Mouse (Mus musculus) stomach, embryonic 16.5 days (tissue): ENCODE data around the gene Gpx4. TPM values are rescaled to one million over a fixed set of nuclear protein-coding genes. Genes with fewer than 3 reads are reported as not detected.
"Not testable (repeated sequence)": the region's sequence is repeated elsewhere in the genome, so short reads cannot be mapped to it uniquely, and the experiment has no call there.

Experiments used
- ATAC-seq: fragments of 200-750 bp; cut with Nextera tagmentation; 2 replicates; pipeline ENCODE4 v1.8.0; 2017; ENCODE audit warnings: moderate number of reproducible peaks, moderate TSS enrichment; ENCODE audit not compliant: insufficient read depth, low FRiP score
- H3K27ac ChIP-seq: fragments of 300-500 bp; sonication (generic); 2 replicates; pipeline ENCODE4 v1.5.1; 2014; ENCODE audit warnings: low read length
- H3K27me3 ChIP-seq: fragments of 300-500 bp; sonication (generic); 2 replicates; pipeline ENCODE4 v1.6.1; 2014; ENCODE audit warnings: low read length, control low read depth, mixed read lengths; ENCODE audit not compliant: control insufficient read depth, insufficient read depth
- H3K36me3 ChIP-seq: fragments of 300-500 bp; sonication (generic); 2 replicates; pipeline ENCODE4 v1.6.1; 2014; ENCODE audit warnings: low read length; ENCODE audit not compliant: control insufficient read depth, insufficient read depth
- H3K4me1 ChIP-seq: fragments of 300-500 bp; sonication (generic); 2 replicates; pipeline ENCODE4 v1.6.1; 2014; ENCODE audit warnings: low read length, control low read depth, mixed read lengths; ENCODE audit not compliant: control insufficient read depth, insufficient read depth
- H3K4me2 ChIP-seq: fragments of 300-500 bp; sonication (generic); 2 replicates; pipeline ENCODE4 v1.6.1; 2014; ENCODE audit warnings: low read depth, low read length, mixed read lengths
- H3K4me3 ChIP-seq: fragments of 300-500 bp; sonication (generic); replicated peaks from 2 replicates; pipeline ENCODE4 v1.5.1; 2014; ENCODE audit warnings: mild to moderate bottlenecking, low read length
- H3K9ac ChIP-seq: fragments of 300-500 bp; sonication (generic); 2 replicates; pipeline ENCODE4 v1.6.1; 2014; ENCODE audit warnings: low read length
- H3K9me3 ChIP-seq: fragments of 300-500 bp; sonication (generic); replicated peaks from 2 replicates; pipeline ENCODE4 v1.6.1; 2016; ENCODE audit warnings: low read length, control low read depth; ENCODE audit not compliant: control insufficient read depth
- WGBS: fragments of 180-500 bp; shearing (Covaris S2); extraction: QIAGEN DNeasy Blood & Tissue Kit; methylation state at CpG from one replicate; pipeline ENCODE4 v1.1.7; 2014; 5-methylcytosine and 5-hydroxymethylcytosine counted together
- polyA plus RNA-seq: library from polyadenylated mRNA; unstranded; fragments of >200 nt; fragmentation: Nextera tagmentation; extraction: Ambion mirVana; gene quantifications from 2 replicates; pipeline ENCODE4 v1.2.1, GENCODE M21; 2015

The Gpx4 gene
- polyA plus RNA-seq, 1 experiment from 2014 or later = 507 TPM

DNA sequence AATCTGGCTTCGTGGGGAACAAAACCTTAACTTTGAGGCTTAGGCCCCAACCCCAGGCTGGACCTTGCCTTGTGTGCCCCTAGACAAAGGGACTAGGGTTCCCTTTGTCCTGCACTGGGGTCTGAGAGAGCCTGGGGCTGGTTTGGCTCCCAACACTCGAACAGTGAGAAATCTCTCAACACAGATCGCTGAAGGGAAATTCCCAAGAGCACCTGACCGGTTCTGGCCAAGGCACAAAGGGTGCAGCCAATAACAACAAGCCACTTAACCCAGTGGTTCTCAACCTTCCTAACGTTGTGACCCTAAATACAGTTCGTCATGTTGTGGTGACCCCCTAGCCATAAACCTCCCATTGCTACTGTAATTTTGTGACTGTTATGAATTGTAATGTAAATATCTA, 3.3 kb downstream of the Gpx4 start:
- Histone ChIP-seq H3K36me3 (no peaks in the 10 kb centered on the region), H3K9me3 (no peaks in the 10 kb centered on the region), H3K4me2 (no peak overlapping the region), H3K27me3 (no peaks in the 10 kb centered on the region), H3K27ac (peak overlapping the region; percentile 46; the same call in 1 of the 2 replicates), H3K4me3 (no peak overlapping the region), H3K4me1 (peaks cover 32% of the 10 kb centered on the region), H3K9ac (peak overlapping the region; percentile 43; the same call in 1 of the 2 replicates)
- 50% methylated on average over 6 of the region's 6 CpGs for WGBS
- no peak for ATAC-seq

DNA sequence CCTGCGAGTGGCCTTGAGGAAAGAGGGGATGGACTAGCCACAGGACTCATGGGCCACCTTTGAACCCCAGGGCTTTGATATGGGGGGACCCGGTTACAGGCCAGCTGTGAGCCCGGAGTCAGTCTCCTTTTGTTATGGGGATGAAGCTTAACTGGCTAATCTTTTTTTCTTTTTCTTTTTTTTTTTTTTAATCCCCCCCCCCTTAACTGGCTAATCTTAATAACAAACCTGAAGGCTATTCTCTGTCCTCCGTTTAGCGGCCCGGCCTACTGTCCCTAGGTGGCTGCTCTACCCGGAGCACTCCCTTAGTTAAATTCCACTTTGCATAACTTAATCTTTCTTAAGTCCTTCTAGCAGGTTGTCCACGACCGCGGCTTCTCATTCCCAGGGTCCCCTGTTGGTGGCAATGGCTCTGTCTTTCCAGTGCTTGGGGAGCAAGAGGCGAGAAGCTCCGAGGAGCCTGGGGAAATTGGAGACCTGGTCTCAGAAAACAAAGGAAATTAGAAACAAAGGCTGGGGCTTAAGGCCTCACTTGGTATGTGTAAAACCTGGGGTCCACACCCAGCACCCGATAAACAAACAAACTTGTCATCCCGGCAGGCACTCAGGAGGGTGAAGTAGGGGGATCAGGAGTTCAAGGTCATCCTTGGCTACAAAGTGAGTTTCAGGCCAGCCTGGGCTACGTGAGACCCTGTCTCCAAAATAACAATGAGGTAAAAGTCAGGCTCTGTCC, 4.1 kb downstream of the Gpx4 start:
- WGBS = 32% methylated on average over 15 of the region's 15 CpGs
- Histone ChIP-seq H3K9ac (peak overlapping the region; percentile 43; the same call in 1 of the 2 replicates), H3K4me3 (no peak overlapping the region), H3K36me3 (no peaks in the 10 kb centered on the region), H3K27ac (peak overlapping the region; percentile 76), H3K4me2 (no peak overlapping the region), H3K4me1 (peaks cover 40% of the 10 kb centered on the region), H3K9me3 (no peaks in the 10 kb centered on the region), H3K27me3 (no peaks in the 10 kb centered on the region)
- ATAC-seq = no peak

DNA sequence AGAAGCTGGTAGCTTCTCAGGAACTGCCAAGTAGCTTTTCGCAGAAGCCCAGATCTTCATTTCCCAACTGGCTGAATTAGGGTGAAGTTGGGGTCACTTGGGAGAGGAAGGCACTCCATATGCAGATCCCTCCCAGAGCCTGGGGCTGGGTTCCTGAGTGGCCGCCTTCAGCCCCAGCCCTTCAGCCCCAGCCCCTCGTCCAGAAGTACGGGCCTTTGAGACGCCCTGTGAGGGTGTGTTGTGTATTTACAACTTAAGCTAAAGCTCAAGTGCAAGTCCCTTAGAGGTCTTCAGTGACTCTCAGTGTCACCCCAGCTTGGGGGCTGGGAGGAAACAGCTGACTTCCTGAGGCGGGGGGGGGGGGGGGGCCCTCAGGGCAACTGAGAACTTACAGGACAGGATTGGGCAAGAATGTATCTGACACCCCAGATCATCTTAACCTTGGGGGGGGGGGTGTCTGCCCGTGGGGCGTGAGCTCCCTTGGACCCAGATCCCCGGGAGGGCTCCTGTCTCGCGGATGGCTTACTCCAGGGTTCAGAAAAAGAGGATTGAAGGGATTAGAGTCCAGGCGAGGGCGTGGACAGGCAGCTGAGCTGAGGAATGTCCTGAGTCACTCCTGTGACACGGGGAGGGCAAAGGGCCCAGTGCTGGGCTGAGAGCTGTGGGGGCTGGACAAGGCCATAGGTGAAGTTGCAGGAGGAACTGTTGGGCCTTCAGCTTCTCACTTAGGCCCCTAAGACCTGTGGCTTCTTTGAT, 4.8 kb downstream of the Gpx4 start:
- no peaks in the 10 kb centered on the region for H3K9me3 ChIP-seq
- no peak for ATAC-seq
- H3K4me3 ChIP-seq = no peak overlapping the region
- 0 out of 2 replicates have a peak overlapping the region, but pooled peaks have one; percentile 10 for H3K4me2 ChIP-seq
- H3K36me3 ChIP-seq = peaks cover 6% of the 10 kb centered on the region; the same call in 1 of the 2 replicates
- peaks cover 40% of the 10 kb centered on the region for H3K4me1 ChIP-seq
- H3K27me3 ChIP-seq = no peaks in the 10 kb centered on the region
- peak overlapping the region; percentile 76 for H3K27ac ChIP-seq
- peak overlapping the region; percentile 50 for H3K9ac ChIP-seq
- WGBS = 39% methylated on average over 14 of the region's 14 CpGs

DNA sequence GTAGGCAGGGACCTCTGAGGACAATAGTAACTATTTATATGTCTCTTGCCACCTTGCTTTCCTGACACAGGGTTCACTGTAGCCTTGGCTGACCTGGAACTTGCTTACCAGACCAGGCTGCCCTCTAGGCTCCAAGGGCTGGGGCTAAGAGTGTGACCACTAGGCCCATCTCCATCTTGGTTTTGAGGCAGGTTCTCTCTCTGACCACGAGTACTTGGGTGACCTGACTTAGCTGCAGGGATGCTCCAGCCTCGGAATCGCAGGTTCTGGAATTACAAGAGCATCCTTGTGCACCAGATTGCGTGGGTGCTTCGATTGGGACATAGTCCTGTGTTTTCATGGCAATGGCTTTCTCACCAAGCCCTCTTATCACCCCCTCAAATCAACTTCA, 5.4 kb downstream of the Gpx4 start:
- H3K36me3 ChIP-seq = peaks cover 6% of the 10 kb centered on the region; the same call in 1 of the 2 replicates
- H3K9ac ChIP-seq = peak overlapping the region; percentile 50; the same call in 1 of the 2 replicates
- no peak overlapping the region for H3K4me2 ChIP-seq
- WGBS = 84% methylated on average over 5 of the region's 5 CpGs
- no peak for ATAC-seq
- H3K4me3 ChIP-seq = no peak overlapping the region
- H3K4me1 ChIP-seq = peaks cover 40% of the 10 kb centered on the region
- peak overlapping the region; percentile 76 for H3K27ac ChIP-seq
- no peaks in the 10 kb centered on the region for H3K27me3 ChIP-seq
- no peaks in the 10 kb centered on the region for H3K9me3 ChIP-seq

DNA sequence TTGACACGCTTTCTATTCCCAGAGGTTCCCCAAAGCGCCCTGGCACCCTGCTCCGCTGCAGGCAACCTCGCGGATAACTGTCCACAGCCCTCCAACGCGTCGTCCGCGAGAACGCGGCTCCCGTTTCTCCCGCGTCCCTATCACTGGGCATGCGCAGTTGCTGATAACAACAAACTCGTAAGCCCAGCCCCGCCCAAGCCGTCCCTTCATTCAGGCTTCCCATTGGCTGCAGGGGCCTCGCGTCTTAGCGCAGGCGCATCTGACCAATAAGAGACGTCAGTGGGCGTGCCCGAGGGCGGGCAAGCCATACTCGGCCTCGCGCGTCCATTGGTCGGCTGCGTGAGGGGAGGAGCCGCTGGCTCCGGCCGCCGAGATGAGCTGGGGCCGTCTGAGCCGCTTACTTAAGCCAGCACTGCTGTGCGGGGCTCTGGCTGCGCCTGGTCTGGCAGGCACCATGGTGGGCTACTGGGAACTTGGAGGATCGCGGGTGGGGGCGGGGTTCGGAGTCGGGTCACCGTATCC, 6.4 kb downstream of the Gpx4 start:
- Histone ChIP-seq H3K27me3 (no peaks in the 10 kb centered on the region), H3K9ac (peak overlapping the region; percentile 98), H3K36me3 (peaks cover 13% of the 10 kb centered on the region), H3K9me3 (no peaks in the 10 kb centered on the region), H3K4me3 (peak overlapping the region; percentile 85), H3K27ac (peak overlapping the region; percentile 98), H3K4me2 (peak overlapping the region; percentile 80), H3K4me1 (peaks cover 35% of the 10 kb centered on the region)
- ATAC-seq = peak; percentile 96
- WGBS = under 1% methylated on average over 47 of the region's 47 CpGs

DNA sequence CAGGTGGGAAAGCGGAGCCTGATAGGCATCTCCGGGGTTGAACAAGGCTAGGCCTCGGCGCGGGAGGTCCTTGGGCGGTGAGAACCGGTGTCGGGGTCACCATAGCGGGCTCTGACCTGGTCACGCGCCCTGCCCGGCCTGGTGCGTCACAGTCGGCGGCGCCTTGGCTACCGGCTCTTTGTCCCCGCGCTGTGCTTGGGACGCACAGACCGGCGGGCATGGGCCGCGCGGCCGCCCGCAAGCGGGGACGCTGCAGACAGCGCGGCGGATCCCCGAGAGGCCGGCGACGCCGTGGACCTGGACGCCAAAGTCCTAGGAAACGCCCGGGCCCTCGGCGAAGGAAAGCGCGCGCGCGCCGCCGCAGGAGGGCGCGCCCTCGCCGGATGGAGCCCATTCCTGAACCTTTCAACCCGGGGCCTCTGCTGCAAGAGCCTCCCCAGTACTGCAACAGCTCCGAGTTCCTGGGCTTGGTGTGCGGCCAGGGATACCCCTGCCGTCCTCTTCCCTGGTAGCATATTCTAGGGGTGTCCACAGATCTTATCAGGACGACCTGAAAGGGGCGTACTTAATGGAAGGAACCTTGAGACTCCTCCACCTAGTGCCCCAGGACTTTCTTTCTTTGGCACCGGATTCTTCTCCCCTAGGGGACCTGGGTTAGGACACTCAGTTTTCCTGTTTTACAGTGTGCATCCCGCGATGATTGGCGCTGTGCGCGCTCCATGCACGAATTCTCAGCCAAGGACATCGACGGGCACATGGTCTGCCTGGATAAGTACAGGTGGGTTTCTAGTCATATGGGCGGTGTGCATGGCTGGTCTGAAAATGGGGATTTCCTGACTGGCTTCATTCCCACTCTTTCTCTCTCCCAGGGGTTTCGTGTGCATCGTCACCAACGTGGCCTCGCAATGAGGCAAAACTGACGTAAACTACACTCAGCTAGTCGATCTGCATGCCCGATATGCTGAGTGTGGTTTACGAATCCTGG, 7.2 kb downstream of the Gpx4 start:
- peak overlapping the region; percentile 85 for H3K4me3 ChIP-seq
- no peaks in the 10 kb centered on the region for H3K27me3 ChIP-seq
- under 1% methylated on average over 75 of the region's 77 CpGs for WGBS
- H3K9me3 ChIP-seq = no peaks in the 10 kb centered on the region
- peak overlapping the region; percentile 98 for H3K27ac ChIP-seq
- peaks cover 31% of the 10 kb centered on the region for H3K4me1 ChIP-seq
- peak overlapping the region; percentile 80 for H3K4me2 ChIP-seq
- ATAC-seq = peak; percentile 34; the same call in 1 of the 2 replicates
- H3K36me3 ChIP-seq = peaks cover 13% of the 10 kb centered on the region
- peak overlapping the region; percentile 98 for H3K9ac ChIP-seq

DNA sequence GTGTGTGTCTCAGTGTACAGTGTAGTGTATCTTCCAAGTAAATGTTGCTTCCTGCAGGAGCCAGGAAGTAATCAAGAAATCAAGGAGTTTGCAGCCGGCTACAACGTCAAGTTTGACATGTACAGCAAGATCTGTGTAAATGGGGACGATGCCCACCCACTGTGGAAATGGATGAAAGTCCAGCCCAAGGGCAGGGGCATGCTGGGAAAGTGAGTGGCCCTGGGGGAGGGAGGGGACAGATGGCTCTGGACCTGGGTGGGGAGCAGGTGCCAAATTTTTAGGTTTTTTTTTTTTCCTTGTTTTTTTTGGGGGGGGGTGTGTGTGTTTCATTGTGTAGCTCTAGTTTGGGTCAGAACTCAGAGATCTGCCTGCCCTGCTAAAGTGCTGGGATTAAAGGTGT, 7.9 kb downstream of the Gpx4 start:
- Histone ChIP-seq H3K4me3 (peak overlapping the region; percentile 85), H3K9ac (peak overlapping the region; percentile 98), H3K36me3 (peaks cover 13% of the 10 kb centered on the region), H3K4me1 (peaks cover 31% of the 10 kb centered on the region), H3K27ac (0 out of 2 replicates have a peak overlapping the region, but pooled peaks have one; percentile 98), H3K4me2 (peak overlapping the region; percentile 80)
- not testable (repeated sequence) for H3K27me3 ChIP-seq, H3K9me3 ChIP-seq, ATAC-seq
- 17% methylated on average over 3 of the region's 3 CpGs for WGBS

DNA sequence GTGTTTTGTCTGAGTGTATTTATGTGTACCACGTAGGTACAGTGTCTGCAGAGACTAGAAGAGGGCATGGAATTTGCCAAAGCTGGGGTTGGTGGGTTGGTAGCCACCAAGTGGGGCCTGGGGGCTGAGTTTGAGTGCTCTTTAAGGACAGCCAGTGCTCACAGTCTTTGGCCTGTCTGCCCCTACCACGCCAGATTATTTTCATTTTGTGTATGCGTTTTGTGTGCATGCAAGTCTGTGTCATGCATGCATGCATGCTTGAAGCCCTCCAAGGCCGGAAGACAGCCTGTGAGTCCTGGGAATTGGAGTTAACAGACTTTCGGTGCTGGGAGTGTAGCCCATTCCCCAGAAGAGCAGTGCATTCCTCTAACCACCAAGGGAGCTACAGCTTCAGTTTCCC, 8.4 kb downstream of the Gpx4 start:
- WGBS = 72% methylated on average over 5 of the region's 5 CpGs
- H3K36me3 ChIP-seq = peaks cover 13% of the 10 kb centered on the region
- H3K9me3 ChIP-seq = no peaks in the 10 kb centered on the region
- H3K4me3 ChIP-seq = peak overlapping the region; percentile 85; the same call in 1 of the 2 replicates
- H3K4me2 ChIP-seq = peak overlapping the region; percentile 80
- no peak for ATAC-seq
- peak overlapping the region; percentile 51 for H3K27ac ChIP-seq
- H3K4me1 ChIP-seq = peaks cover 31% of the 10 kb centered on the region
- no peaks in the 10 kb centered on the region for H3K27me3 ChIP-seq
- H3K9ac ChIP-seq = peak overlapping the region; percentile 98
